Mouse (Mus musculus) brain, embryonic 14.5 days (tissue): ENCODE measurements around the gene 0610010K14Rik.

ENCODE experiments used
- CTCF ChIP-seq: fragments of 200-500 bp; IDR thresholded peaks from 2 replicates; pipeline ENCODE4 v1.5.1; 2012; ENCODE audit warnings: inconsistent platforms, mild to moderate bottlenecking, moderate library complexity, borderline replicate concordance; ENCODE audit not compliant: insufficient read depth, insufficient read length; ENCODE audit errors: extremely low read depth
- POLR2A ChIP-seq: fragments of 200-500 bp; IDR thresholded peaks from 2 replicates; pipeline ENCODE4 v1.6.1; 2012; ENCODE audit warnings: mild to moderate bottlenecking, inconsistent platforms, borderline replicate concordance; ENCODE audit not compliant: poor library complexity, insufficient read depth, insufficient read length, severe bottlenecking; ENCODE audit errors: extremely low read depth

DNA sequence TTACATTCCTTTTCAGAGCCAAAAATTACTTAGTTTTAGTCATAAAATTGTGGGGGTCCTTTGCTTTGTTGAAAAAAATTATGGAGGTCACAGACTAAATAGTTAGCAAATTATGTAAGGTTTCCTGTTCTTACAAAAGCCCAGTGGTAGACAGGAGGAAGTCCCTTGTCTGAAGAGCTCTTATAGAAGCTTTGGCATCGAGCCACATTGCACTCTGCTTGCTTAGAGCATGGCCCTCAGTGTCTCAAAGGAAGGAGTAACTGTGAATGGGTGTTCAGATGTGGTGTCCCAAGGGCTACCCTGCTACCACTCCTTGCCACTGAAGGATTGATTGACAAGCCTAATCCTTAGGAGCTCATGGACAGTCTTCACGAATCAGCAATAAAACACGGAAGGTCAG is 42.7 kb upstream of the 0610010K14Rik start:
- TF ChIP-seq CTCF (no peak), POLR2A (no peak)
